10 mouse cellular contexts compared by ENCODE assay signal in genomic region chr4:133022954-133023635, GRCm38 (mm10). TPM values are rescaled to one million over a fixed set of nuclear protein-coding genes. Genes with fewer than 3 reads are reported as not detected.
DNase-seq lines count a peak whose midpoint lies in the region; ATAC-seq and TF ChIP-seq lines count a peak whose summit lies in the region.
"Had no signal": no experiment of that assay in that cellular context is flagged by ENCODE, and none has a peak within 500 bp of the region (broad histone marks: within the 10 kb centered on the region; RNA-seq: fewer than 3 reads in every experiment).

No protein-coding gene starts in this region.

- peaks cover 10% of the 10 kb centered on the region; the same call in 1 of the 2 replicates for H3K36me3 ChIP-seq in kidney, embryonic 16.5 days (ENCODE audit: insufficient read depth, low read length)
- 0 out of 2 replicates have a peak, but pooled peaks cover 8% of the 10 kb centered on the region for H3K36me3 ChIP-seq in embryonic facial prominence, embryonic 15.5 days
- peaks cover 2% of the 10 kb centered on the region; the same call in 1 of the 2 replicates for H3K36me3 ChIP-seq in forebrain, postnatal 0 days (ENCODE audit: insufficient read depth)
- H3K36me3 ChIP-seq in midbrain, postnatal 0 days (ENCODE audit: insufficient read depth, low read length): peaks cover 8% of the 10 kb centered on the region
- H3K36me3 ChIP-seq: liver, embryonic 15.5 days had no signal

- no peak overlapping the region for H3K4me2 ChIP-seq in kidney, embryonic 16.5 days (replicated peaks; ENCODE audit: low read depth, low read length)
- H3K4me2 ChIP-seq in embryonic facial prominence, embryonic 15.5 days (replicated peaks): 0 out of 2 replicates have a peak overlapping the region, but pooled peaks have one; percentile 8
- peak overlapping the region; percentile 45 for H3K4me2 ChIP-seq in forebrain, postnatal 0 days (ENCODE audit: low read depth)
- peak overlapping the region; percentile 41 for H3K4me2 ChIP-seq in midbrain, postnatal 0 days (ENCODE audit: low read depth, low read length, poor library complexity, severe bottlenecking)
- H3K4me2 ChIP-seq: liver, embryonic 15.5 days had no signal

- no peak for ATAC-seq in kidney, embryonic 16.5 days (ENCODE audit: low FRiP score, low TSS enrichment)
- no peak for ATAC-seq in embryonic facial prominence, embryonic 15.5 days (ENCODE audit: insufficient number of reproducible peaks, low FRiP score, low TSS enrichment, low read depth)
- peak; percentile 79 for ATAC-seq in forebrain, postnatal 0 days
- ATAC-seq in midbrain, postnatal 0 days (ENCODE audit: low FRiP score): peak; percentile 45
- no peak for ATAC-seq in frontal cortex, adult (ENCODE audit: low TSS enrichment)

- peak overlapping the region; percentile 54 for H3K9ac ChIP-seq in kidney, embryonic 16.5 days (replicated peaks; ENCODE audit: low read length)
- no peak overlapping the region for H3K9ac ChIP-seq in embryonic facial prominence, embryonic 15.5 days
- H3K9ac ChIP-seq in forebrain, postnatal 0 days: peak overlapping the region; percentile 6
- H3K9ac ChIP-seq in midbrain, postnatal 0 days (replicated peaks; ENCODE audit: low read length, poor library complexity, severe bottlenecking): no peak overlapping the region; the same call in 1 of the 2 replicates
- H3K9ac ChIP-seq: liver, embryonic 15.5 days had no signal

- H3K27ac ChIP-seq in kidney, embryonic 16.5 days (ENCODE audit: low read length): peak overlapping the region; percentile 81
- H3K27ac ChIP-seq in embryonic facial prominence, embryonic 15.5 days (replicated peaks): peak overlapping the region; percentile 89
- 0 out of 2 replicates have a peak overlapping the region, but pooled peaks have one; percentile 50 for H3K27ac ChIP-seq in forebrain, postnatal 0 days (ENCODE audit: low read depth, low read length)
- H3K27ac ChIP-seq in midbrain, postnatal 0 days (ENCODE audit: low read depth, low read length): peak overlapping the region; percentile 48; the same call in 1 of the 2 replicates
- H3K27ac ChIP-seq: liver, embryonic 15.5 days had no signal

- TF ChIP-seq CTCF in forebrain, postnatal 0 days (IDR thresholded peaks at IDR 0.05; ENCODE audit: low read depth): no peak
- TF ChIP-seq CTCF in midbrain, postnatal 0 days (IDR thresholded peaks at IDR 0.05): no peak

- peaks cover 87% of the 10 kb centered on the region for H3K4me1 ChIP-seq in kidney, embryonic 16.5 days (ENCODE audit: insufficient read depth, low read length)
- peaks cover 98% of the 10 kb centered on the region for H3K4me1 ChIP-seq in embryonic facial prominence, embryonic 15.5 days
- H3K4me1 ChIP-seq in forebrain, postnatal 0 days (ENCODE audit: insufficient read depth): peaks cover 50% of the 10 kb centered on the region
- H3K4me1 ChIP-seq in midbrain, postnatal 0 days (ENCODE audit: insufficient read depth, low read length): peaks cover 36% of the 10 kb centered on the region; the same call in 1 of the 2 replicates

- WGBS in kidney, embryonic 16.5 days: 65% methylated on average over 14 of the region's 14 CpGs
- 59% methylated on average over 14 of the region's 14 CpGs for WGBS in embryonic facial prominence, embryonic 15.5 days
- WGBS in forebrain, postnatal 0 days: 10% methylated on average over 12 of the region's 14 CpGs
- WGBS in midbrain, postnatal 0 days: 17% methylated on average over 13 of the region's 14 CpGs

- DNase-seq in kidney, adult 11 months: no peak
- peak; percentile 63 for DNase-seq in forebrain, postnatal 0 days
- DNase-seq in midbrain, postnatal 0 days (ENCODE audit: low spot score): no peak
- no peak for DNase-seq in urinary bladder, adult 18-20 months (ENCODE audit: low spot score in 2 of 2)
- DNase-seq: adrenal gland, postnatal 36 days had no signal

- no peaks in the 10 kb centered on the region for H3K9me3 ChIP-seq in kidney, embryonic 16.5 days (ENCODE audit: low read length)
- H3K9me3 ChIP-seq in embryonic facial prominence, embryonic 15.5 days (replicated peaks): no peaks in the 10 kb centered on the region
- no peaks in the 10 kb centered on the region for H3K9me3 ChIP-seq in forebrain, postnatal 0 days (ENCODE audit: low read length)
- no peaks in the 10 kb centered on the region for H3K9me3 ChIP-seq in midbrain, postnatal 0 days (ENCODE audit: low read length)
- H3K9me3 ChIP-seq: liver, embryonic 15.5 days had no signal

- H3K27me3 ChIP-seq in kidney, embryonic 16.5 days (ENCODE audit: insufficient read depth, low read length): no peaks in the 10 kb centered on the region
- no peaks in the 10 kb centered on the region for H3K27me3 ChIP-seq in embryonic facial prominence, embryonic 15.5 days
- H3K27me3 ChIP-seq in forebrain, postnatal 0 days (ENCODE audit: insufficient read depth, low read length): no peaks in the 10 kb centered on the region
- H3K27me3 ChIP-seq in midbrain, postnatal 0 days (ENCODE audit: insufficient read depth, low read length): no peaks in the 10 kb centered on the region
- H3K27me3 ChIP-seq: liver, embryonic 15.5 days had no signal

- H3K4me3 ChIP-seq in kidney, embryonic 16.5 days (ENCODE audit: low read length): no peak overlapping the region
- H3K4me3 ChIP-seq in embryonic facial prominence, embryonic 15.5 days (replicated peaks): no peak overlapping the region
- peak overlapping the region; percentile 0; the same call in 1 of the 2 replicates for H3K4me3 ChIP-seq in forebrain, postnatal 0 days (ENCODE audit: low read depth, low read length)
- H3K4me3 ChIP-seq in midbrain, postnatal 0 days (ENCODE audit: low read depth, low read length): peak overlapping the region; percentile 8; the same call in 1 of the 2 replicates
- H3K4me3 ChIP-seq: liver, embryonic 15.5 days had no signal

RNA-seq across cellular contexts. Expression of gene Ahdc1, which starts 12.0 kb away (rescaled TPM):
- polyA plus RNA-seq in kidney, embryonic 16.5 days (2015; fragmentation: Nextera tagmentation; extraction: Ambion mirVana): 9.8 and 11.7 TPM in 2 replicates
- polyA plus RNA-seq in embryonic facial prominence, embryonic 15.5 days (2015; fragmentation: Nextera tagmentation; extraction: Ambion mirVana): 13.2 and 13.9 TPM in 2 replicates
- total RNA-seq in forebrain, postnatal 0 days (2014; rRNA removed): 56.7 and 82.4 TPM in 2 replicates
- 7.6 and 8.4 TPM in 2 replicates for polyA plus RNA-seq in forebrain, postnatal 0 days (2015; fragmentation: Nextera tagmentation; extraction: Ambion mirVana)
- 105 and 115 TPM in 2 replicates for total RNA-seq in midbrain, postnatal 0 days (2014; rRNA removed)
- 9.2 and 11.0 TPM in 2 replicates for polyA plus RNA-seq in midbrain, postnatal 0 days (2015; fragmentation: Nextera tagmentation; extraction: Ambion mirVana)

RNA-seq across cellular contexts. Expression of gene Fgr, which starts 49.2 kb away (rescaled TPM):
- polyA plus RNA-seq in kidney, embryonic 16.5 days (2015; fragmentation: Nextera tagmentation; extraction: Ambion mirVana): 0.44 and 0.58 TPM in 2 replicates
- polyA plus RNA-seq in embryonic facial prominence, embryonic 15.5 days (2015; fragmentation: Nextera tagmentation; extraction: Ambion mirVana): 0.55 and 0.65 TPM in 2 replicates
- total RNA-seq in forebrain, postnatal 0 days (2014; rRNA removed): not detected in 2 replicates
- 0.06 TPM in 2 replicates for polyA plus RNA-seq in forebrain, postnatal 0 days (2015; fragmentation: Nextera tagmentation; extraction: Ambion mirVana)
- total RNA-seq in midbrain, postnatal 0 days (2014; rRNA removed): 0.33 and 0.47 TPM in 2 replicates
- polyA plus RNA-seq in midbrain, postnatal 0 days (2015; fragmentation: Nextera tagmentation; extraction: Ambion mirVana): 0.19 TPM in 1 of 2 replicates, not detected in the other
- total RNA-seq: MEL had no signal

Comparison
In these comparisons a context has a peak if more than half of its experiments do, and no peak if none do; other contexts are left out.
1. ATAC-seq: peak in forebrain, postnatal 0 days (single experiment) and midbrain, postnatal 0 days (single experiment); none in kidney, embryonic 16.5 days (single experiment), embryonic facial prominence, embryonic 15.5 days (single experiment) and frontal cortex, adult (single experiment).
2. H3K4me3 ChIP-seq: peak in forebrain, postnatal 0 days (single experiment) and midbrain, postnatal 0 days (single experiment); none in kidney, embryonic 16.5 days (single experiment) and embryonic facial prominence, embryonic 15.5 days (single experiment).
3. H3K9ac ChIP-seq: peak in kidney, embryonic 16.5 days (single experiment) and forebrain, postnatal 0 days (single experiment); none in embryonic facial prominence, embryonic 15.5 days (single experiment) and midbrain, postnatal 0 days (single experiment).
4. Peak in every context shown above with its lines, with median percentiles within 50 percentile points of each other: H3K27ac ChIP-seq.